Mouse (Mus musculus) cerebellum, postnatal 25 days (tissue): ENCODE results near the gene Irf2bp1.

Experiments used
- DNase-seq, 2 experiments: peaks; one replicate each; pipeline ENCODE4 v3.0.0; 2021; ENCODE audit warnings: mixed read lengths in 2 of 2

The Irf2bp1 gene

DNA sequence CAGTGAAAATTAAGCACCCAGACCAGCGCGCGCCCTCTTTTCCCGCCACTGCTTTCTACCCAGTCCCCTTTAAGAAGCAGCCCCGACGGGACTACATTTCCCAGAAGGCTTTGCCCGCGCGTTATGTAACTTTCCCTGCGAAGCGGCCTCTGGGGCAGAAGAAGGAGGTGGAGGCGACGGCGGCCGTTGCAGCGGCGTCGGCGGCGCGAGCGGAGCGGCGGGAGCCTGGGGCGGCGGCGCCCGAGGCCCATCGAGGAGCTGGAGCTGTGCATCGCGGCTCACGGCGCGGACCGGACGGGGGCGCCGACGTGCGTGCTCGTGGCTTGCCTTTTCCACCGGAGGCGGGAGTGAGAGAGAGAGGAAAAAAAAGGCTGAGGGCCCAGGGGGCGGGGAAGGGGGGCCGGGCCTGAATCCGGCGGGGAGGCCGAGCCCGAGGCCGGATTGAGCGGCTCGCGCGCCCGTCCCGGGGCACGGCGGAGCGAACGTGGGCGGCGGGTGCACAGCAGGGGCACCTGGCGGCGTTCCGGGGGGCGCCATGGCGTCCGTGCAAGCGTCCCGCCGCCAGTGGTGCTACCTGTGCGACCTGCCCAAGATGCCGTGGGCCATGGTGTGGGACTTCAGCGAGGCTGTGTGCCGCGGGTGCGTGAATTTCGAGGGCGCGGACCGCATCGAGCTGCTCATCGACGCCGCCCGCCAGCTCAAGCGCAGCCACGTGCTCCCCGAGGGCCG lies at the start of gene Irf2bp1:
TSS of gene Irf2bp1 (plus strand) at position 143 of the 729 bp plus-strand sequence.
- peak; percentile 96 for DNase-seq

DNA sequence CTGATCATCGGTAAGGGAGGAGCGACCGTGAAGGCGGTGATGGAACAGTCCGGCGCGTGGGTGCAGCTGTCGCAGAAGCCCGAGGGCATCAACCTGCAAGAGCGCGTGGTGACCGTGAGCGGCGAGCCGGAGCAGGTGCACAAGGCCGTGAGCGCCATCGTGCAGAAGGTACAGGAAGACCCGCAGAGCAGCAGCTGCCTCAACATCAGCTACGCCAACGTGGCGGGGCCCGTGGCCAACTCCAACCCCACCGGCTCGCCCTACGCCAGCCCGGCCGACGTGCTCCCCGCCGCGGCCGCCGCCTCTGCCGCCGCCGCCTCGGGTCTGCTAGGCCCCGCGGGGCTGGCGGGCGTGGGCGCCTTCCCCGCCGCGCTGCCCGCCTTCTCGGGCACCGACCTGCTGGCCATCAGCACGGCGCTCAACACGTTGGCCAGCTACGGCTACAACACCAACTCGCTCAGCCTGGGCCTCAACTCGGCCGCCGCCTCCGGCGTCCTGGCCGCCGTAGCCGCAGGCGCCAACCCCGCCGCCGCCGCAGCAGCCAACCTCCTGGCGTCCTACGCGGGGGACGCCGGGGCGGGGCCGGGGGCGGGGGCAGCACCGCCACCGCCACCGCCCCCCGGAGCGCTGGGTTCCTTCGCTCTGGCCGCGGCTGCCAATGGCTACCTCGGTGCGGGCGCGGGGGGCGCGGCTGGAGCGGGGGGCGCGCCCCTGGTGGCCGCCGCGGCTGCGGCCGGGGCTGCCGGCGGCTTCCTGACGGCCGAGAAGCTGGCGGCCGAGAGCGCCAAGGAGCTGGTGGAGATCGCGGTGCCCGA lies 46.1 kb upstream of the Irf2bp1 start:
- peak; percentile 79 to 88 for DNase-seq

DNA sequence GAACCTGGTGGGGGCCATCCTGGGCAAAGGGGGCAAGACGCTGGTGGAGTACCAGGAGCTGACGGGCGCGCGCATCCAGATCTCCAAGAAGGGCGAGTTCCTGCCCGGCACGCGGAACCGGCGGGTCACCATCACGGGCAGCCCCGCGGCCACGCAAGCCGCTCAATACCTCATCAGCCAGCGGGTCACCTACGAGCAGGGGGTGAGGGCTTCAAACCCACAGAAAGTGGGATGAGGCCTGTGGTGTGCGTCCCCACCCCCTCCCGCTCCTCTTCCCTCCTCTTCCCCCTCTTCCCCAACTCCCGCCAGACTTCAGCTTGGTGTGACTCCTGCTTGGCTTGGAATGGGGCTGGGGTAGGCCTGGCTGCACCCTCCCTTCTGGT lies 45.5 kb upstream of the Irf2bp1 start:
- DNase-seq, result no peak

DNA sequence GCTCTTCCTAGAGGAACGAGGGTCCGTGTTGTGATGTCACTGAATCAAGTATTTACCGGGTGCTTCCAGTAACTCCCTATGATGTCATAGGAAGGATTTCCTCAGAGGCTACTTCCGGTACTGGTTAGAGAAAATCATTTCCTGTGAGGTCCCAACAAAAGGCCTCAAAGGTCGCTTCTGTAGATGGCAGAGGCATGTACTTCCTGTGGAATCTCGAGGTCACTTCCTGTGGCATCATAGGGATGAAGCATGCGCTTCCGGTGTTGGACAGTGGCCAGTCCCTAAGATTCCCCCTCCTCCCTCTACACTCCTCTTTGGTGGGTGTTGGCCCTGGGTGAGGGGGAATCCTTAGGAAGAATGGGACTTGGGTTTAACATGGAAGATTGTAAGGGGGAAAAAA lies 44.4 kb upstream of the Irf2bp1 start:
- no peak for DNase-seq

DNA sequence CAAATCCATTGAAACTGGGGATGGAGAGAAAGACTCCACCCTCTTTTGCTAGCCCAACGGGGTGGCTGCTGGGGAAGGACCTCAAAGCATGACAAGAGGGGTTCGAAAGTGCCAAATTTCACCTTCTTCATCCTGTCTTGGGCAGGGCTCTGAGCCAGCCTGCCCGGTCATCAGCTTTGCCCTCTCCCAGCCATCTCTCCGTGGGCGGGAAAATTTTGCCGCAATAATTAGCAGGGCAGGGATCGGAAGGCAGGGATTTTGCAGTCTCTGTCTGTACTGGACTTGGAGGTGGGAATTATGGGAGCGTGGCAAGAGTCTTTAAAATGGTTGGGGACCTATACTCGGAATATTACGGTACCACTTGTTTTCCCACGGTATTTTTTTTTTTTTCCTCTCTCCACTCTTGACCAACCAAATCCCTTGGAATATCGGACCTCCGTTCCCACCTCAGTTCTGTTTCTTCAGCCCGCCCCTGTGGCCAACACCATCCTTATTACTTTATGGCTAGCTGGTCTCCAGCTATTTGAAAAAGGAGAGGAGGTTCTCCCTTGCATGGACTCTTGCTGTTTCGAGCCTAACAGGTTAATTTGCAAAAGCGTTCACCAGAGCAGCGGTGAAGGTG lies 41.6 kb upstream of the Irf2bp1 start:
- DNase-seq, result no peak

DNA sequence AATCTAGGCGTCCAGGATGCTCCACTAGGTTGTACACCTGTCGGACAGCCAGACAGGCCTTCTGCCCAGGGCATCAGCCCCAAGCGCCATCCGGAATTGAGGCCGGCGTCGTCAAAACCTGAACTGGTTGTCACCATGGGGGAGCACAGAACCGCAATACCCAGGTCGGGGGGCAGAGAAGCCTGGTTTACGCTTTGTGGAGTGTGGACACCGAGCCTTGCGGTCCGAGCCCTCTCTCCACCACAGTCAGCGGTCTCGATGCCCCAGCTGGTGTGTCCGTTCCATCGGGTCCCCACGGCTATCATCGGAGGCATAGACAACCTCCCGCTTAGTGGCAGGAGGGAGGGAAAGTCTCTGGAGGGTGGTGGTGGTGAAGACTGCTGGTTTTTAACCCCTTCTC lies 41.0 kb upstream of the Irf2bp1 start:
- DNase-seq, result no peak

DNA sequence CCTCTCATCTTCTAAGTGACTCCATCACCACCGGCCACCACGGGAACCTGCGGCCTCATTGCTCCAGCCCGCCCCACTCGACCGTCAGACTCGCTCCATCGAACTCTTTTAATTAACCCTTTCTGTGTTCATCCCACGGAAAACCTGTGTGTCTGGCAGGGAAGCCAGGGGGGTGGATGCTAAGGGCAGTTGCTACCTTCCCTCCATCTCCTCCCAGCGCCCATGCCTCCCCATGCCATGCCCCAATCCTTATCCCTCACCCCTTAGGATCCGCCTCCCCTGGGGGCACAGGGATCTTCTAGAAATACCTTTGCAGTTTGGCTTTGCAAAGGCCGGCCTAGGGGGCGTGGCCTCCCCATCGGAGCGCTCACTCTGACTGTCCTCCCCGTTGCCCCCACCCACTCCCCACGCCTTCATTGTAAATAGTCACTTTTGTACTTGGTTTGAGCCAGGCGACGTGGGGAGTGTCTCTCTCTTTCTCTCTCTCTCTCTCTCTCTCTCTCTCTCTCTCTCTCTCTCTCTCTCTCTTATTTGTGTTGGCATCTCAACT lies 40.5 kb upstream of the Irf2bp1 start:
- no peak for DNase-seq

DNA sequence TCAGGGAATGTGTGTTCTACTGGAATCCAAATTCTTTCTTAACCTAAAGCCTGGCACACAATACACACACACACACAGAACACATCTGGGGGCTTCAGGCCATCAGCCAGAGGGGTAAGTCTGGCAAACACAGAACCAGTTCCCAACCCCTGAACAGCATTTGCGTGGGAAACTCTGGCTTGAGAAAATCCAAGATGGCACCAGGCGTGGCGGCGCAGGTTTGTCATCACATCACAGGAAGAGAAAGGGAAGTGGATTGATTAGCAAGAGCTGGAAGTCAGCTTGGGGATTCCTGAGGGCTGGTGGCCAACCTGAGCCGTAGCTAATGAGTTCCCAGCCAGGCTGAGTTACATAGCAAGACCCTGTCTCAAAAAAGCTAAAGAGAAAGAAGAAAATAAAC lies 38.5 kb upstream of the Irf2bp1 start:
- DNase-seq, result no peak

DNA sequence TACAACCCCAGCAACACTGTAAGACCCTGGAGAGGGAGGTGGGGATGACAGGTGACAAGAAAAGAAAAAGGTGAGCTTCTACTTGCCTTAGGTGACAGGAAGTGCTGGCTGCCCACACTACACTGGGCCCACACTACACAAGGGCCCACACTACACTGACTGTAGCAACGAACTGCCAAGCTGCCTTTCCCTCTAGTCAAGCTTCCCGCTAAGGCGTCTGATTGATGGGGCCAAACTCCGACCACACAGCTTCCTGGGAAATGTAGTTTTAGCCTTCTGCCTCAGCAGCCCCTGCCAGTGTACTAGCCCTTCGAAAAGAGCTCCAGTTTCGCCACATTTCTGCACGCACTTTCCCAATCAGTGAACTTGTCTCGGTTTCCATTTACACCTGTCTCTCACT lies 36.2 kb upstream of the Irf2bp1 start:
- DNase-seq, result no peak

DNA sequence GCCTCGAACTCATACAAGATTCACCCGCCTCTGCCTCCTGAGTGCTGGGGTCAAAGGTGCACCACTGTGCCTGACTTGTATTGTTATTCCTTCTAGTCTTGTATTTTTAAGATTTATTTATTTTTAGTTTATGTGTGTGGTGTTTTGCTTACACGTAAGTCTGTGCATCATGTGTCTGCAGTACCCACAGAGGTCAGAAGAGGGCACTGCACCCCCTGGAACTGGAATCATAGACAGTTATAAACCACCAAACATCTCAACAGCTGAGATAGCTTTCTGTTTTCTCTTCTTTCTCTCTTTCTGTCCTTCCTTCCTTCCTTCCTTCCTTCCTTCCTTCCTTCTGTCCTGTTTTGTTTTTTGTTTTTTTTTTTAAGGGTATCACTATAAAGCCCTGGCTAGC lies 32.9 kb upstream of the Irf2bp1 start:
- no peak for DNase-seq

DNA sequence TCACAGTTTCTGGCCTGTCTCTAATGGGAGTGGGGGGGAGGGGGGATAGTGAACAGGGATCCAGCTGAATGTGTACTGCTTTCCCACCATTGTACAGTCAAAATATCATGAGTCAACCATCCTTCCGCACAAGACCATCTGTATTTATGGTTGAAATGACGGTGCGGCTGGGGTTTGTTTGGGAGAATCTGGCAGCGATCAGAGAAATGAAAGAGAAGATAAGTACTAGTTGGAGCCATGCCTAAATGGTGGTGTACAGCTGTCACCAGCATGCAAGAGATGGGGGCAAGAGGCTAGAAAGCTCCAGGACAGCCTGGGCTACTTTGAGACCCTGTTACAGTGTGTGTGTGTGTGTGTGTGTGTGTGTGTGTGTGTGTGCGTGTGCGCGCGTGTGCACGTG lies 25.5 kb upstream of the Irf2bp1 start:
- DNase-seq, result no peak

DNA sequence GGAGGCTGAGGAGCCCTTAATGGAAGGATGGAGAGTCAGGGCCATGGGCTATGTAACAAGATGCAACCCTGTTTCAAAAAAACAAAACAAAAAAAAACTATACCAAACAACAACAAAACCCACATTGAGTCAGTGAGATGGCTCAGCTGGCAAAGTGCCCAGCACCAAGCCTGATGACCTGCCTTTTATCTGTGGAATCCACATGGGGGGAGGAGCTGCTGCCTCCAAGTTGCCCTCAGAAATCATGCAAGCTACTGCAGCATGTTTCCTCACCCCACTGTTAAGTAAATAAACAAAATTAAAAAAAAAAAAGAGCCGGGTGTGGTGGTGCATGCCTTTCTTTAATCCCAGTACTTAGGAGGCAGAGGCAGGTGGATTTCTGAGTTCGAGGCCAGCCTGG lies 17.3 kb upstream of the Irf2bp1 start:
- no peak for DNase-seq

DNA sequence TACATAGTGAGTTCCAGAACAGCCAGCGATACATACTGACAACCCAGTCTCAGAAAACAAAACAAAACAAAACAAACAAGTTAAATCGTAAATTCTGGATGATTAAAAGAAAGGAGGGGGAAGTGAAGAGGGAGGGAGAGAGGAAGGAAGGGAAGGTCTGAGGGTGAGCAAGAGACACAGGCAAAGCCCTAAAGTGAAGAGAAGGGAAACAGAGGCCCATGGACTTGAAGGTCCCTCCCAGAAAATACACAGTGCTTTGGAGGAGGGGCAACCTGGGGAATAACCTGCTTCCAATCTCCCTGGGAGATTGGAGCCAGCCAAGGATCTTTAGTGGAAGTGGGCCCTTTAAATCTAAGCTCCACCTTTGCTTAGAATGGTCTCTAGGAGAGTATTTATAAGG lies 16.7 kb upstream of the Irf2bp1 start, which contains the start of gene Nanos2:
TSS of gene Nanos2 (plus strand) at position 301 of the 400 bp plus-strand sequence.
- no peak for DNase-seq

DNA sequence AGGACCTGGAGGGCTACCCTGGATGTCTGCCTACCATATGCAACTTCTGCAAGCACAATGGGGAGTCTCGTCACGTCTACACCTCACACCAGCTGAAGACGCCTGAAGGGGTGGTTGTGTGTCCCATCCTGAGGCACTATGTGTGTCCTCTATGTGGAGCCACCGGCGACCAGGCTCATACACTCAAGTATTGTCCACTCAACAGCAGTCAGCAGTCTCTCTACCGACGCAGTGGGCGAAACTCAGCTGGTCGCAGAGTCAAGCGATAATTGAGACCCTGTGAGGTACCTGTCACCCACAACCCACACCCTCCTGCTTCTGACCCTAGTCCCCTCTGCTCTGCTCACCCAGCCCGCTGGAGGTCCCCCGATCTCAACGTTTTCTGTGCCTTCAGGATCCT lies 16.1 kb upstream of the Irf2bp1 start:
- DNase-seq, result no peak

DNA sequence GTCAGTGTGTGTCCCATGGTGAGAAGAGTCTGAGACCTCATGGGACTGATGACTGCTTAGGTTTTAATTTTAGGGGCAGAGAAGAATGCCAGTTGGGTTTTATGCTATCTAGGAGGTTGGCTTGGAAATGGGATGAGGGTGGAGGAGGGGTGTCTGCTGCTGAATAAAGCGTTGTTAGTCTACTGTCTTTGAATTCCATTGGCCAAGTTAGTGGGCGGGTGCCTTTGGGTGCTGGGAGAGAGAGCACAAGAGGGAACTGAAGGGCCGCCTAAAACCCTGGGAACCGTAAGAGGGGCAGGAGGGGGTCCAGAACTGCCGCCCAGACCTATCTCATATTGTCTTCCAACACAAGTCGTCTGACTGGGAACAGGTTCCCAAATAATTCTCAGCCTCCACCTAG lies 15.1 kb upstream of the Irf2bp1 start:
- DNase-seq, result no peak

DNA sequence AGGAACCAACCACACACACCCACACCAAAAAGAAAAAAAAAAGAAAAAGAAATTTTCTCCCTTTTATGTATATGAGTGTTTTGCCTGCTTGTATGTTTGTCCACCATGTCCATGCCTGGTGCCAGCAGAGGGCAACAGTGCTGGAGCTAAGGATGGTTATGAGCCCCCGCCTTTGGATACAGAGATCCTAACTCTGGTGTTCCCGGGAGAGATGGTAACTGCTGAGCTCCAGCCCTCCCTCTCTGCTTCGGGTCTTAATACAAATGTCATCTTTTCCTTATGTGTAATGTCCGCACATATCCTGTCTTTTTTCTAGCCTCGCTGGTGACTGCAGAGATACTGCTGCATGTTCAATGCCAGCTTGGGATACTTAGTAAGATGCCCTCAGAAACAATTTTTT lies 13.8 kb upstream of the Irf2bp1 start:
- peak; percentile 62 to 77 for DNase-seq

GRCm38 (mm10) chr7:18990601-18991295 lies 13.1 kb upstream of the Irf2bp1 start, which contains the start of gene Mypop:
Gene Mypop (plus strand): TSS chr7:18991245.
- peak; percentile 100 for DNase-seq

- peak; percentile 67 for DNase-seq
Measured at GRCm38 (mm10) chr7:18991660-18992293, 12.1 kb upstream of the Irf2bp1 start.

GRCm38 (mm10) chr7:18992294-18992675 lies 11.6 kb upstream of the Irf2bp1 start:
- peak; percentile 64 to 74 for DNase-seq

- no peak for DNase-seq
Measured at GRCm38 (mm10) chr7:18993036-18993435, 10.8 kb upstream of the Irf2bp1 start.

DNA sequence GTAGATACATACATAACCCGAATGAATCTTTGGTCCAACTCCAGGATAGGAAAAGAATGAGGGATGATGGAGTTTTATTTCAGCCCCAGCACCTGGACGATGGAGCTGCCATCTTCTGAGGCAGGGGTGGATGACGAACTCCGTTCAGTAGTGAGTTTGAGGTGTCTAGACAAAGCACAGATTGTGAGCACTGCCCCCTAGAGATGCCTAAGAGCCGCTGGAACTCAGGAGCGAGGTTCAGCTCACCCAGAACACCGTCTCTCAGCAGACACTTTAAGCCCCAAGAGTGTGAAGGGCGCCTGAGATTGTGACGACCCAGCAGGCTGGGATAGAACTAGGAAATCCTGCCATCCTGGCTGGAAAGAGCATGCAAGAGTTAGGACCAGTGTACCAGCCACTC lies 5.0 kb upstream of the Irf2bp1 start:
- DNase-seq, result no peak

DNA sequence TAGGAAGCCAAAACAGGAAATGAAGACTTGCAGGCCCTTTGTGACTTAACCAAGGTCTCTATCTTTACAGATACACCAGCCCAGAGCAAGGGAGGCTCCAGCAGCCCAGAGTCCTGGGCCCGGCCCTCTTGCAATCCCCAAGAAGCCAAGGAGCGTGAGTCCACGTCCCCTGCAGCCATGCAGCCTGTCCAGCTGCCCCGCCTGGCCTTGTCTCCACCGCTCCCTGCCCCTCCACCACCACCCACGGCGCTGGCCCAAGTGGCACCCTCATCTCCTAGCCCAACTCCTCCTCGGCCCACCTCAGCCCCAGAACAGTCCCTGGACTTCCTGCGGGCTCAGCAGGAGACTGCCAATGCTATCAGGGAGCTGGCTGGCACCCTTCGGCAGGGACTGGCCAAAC lies 3.4 kb upstream of the Irf2bp1 start:
- DNase-seq, result no peak
